Mouse (Mus musculus): ENCODE measurements around the gene Ubap2.

Ubap2 gene

DNA sequence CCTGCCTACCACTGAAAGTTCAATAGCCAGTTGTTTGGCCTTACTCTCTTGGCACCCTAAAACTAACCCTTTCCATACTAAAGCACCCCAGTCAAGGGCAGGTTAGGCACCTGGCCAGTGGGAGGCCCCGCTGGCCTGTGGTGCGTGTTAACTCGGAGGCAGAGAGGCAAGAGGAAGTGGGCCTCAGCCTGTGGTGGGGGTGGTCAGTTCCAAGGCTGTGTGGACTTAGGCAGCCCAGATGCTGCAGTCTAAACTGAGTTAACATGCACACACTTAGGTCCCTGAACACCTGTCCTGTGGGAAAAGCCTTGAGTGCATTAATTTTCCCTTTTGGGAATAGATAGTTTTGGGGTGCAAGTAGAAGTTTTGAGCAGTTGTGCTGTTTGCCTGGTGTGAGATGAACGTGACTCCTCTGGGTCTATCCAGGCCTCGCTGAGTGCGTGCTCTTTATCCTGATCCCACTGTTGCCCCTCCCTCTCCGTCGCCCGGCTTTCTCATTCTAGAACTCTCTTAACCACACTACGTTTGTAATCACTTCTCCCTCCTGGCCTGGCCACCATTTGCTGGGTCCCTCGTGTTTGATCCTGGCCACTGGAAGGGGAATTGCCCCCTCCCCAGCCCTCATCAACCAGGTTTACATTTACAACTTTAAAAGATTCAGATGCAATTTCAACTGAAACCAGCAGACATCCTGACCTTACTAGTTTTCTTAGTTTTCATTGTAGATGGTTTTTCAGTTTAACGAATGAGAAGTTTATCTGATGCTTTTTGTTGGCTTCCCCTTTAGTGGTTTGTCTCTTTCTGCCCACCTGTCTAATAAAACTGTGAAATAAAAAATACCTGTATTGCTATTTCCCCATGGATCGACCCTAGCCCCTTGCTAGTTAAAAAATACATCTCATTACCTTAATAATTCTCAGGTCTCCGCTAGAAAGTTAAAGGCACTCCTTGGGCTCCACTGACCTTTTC, 82.1 kb downstream of the Ubap2 start:
- in situ Hi-C loops (cut with MboI; ENCODE audit: low pct_unique_long_range_greater_than_20kb in 1 of 2, low sequenced_read_pairs in 2 of 2, unreplicated experiment in 1 of 2): no loop called here

- in situ Hi-C loops (cut with MboI; ENCODE audit: low pct_unique_long_range_greater_than_20kb in 1 of 2, low sequenced_read_pairs in 2 of 2, unreplicated experiment in 1 of 2): no loop called here
Measured at GRCm38 (mm10) chr4:41189809-41190208, 85.1 kb downstream of the Ubap2 start.

- in situ Hi-C loops (cut with MboI; ENCODE audit: low pct_unique_long_range_greater_than_20kb in 1 of 2, low sequenced_read_pairs in 2 of 2, unreplicated experiment in 1 of 2): loop anchor here in 1 of 2 experiments (10.0 kb wide), 1 partner anchor 55 kb away; the partner anchor contains the start of gene Nol6
Measured at GRCm38 (mm10) chr4:41179825-41180725, 94.9 kb downstream of the Ubap2 start.

- in situ Hi-C loops (cut with MboI; ENCODE audit: low pct_unique_long_range_greater_than_20kb in 1 of 2, low sequenced_read_pairs in 2 of 2, unreplicated experiment in 1 of 2): loop anchor here in 1 of 2 experiments (10.0 kb wide), 1 partner anchor 50 kb away; the partner anchor contains the start of gene Nol6
Measured at GRCm38 (mm10) chr4:41174631-41175030, 100.3 kb downstream of the Ubap2 start.

DNA sequence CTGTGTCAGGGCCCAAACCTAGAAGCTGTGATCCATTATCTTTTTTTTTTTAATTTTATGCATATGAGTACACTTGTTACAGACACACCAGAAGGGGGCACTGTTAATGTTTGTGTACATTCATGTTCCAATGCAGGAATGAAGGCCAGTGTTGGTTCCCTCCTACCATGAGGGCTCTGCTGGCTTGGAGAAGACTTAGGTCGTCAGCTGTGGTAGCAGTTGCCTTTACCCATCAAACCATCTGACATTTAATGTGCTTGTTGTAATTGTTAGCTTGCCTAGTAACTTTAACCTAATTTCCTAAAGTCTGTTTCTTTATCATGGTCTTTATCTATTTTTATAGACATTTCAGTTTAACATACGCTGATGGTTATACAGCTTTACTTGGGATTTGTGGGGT, 104.0 kb downstream of the Ubap2 start:
- in situ Hi-C loops (cut with MboI; ENCODE audit: low pct_unique_long_range_greater_than_20kb in 1 of 2, low sequenced_read_pairs in 2 of 2, unreplicated experiment in 1 of 2): loop anchor here in 1 of 2 experiments (10.0 kb wide), 1 partner anchor 46 kb away; the partner anchor contains the start of gene Nol6

GRCm38 (mm10) chr4:41165693-41166475, 109.1 kb downstream of the Ubap2 start:
- in situ Hi-C loops (cut with MboI; ENCODE audit: low pct_unique_long_range_greater_than_20kb in 1 of 2, low sequenced_read_pairs in 2 of 2, unreplicated experiment in 1 of 2): loop anchor here in 1 of 2 experiments (5.0 kb wide), 1 partner anchor 34 kb away; no protein-coding TSS in a partner anchor

DNA sequence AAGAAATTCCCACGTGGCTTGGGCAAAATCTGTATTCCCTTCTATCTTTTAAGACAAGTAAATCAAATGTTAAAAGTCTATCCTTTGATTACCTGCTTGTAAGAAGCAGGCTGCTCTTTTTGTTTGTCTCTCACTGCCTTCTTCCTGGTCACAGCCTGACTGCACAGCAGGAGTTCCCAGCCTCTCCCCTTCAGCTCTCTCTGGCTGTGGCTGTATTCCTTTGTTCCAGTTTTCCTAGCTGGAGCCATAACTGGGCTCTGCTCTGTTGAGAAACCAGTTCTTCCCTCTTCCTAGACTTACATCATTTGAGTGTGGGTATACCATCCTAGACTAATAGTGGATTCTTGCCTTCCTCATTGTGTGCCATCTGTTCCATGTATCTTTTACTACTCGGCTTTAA, 110.0 kb downstream of the Ubap2 start:
- in situ Hi-C loops (cut with MboI; ENCODE audit: low pct_unique_long_range_greater_than_20kb in 1 of 2, low sequenced_read_pairs in 2 of 2, unreplicated experiment in 1 of 2): loop anchor here in 1 of 2 experiments (5.0 kb wide), 1 partner anchor 33 kb away; no protein-coding TSS in a partner anchor

DNA sequence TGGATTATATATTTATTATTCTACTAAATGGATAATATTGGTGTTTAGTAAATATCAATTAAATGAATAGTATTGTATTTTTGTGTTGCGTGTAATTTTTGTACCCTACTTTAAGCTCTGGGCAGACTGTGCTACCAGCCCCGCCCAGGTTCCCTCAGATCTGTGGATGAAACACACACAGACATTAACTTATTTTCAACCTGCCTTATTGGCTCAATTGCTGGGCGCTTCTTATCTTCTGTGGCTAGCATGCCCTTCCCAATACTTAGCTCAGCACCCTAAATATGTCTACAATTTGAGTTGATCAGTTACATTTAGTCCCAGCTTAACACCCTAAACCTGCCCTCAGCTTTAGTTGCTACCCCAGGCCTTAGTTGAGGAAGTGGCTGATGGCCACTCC, 113.7 kb downstream of the Ubap2 start:
- in situ Hi-C loops (cut with MboI; ENCODE audit: low pct_unique_long_range_greater_than_20kb in 1 of 2, low sequenced_read_pairs in 2 of 2, unreplicated experiment in 1 of 2): no loop called here

GRCm38 (mm10) chr4:41158251-41158650, 116.7 kb downstream of the Ubap2 start:
- in situ Hi-C loops (cut with MboI; ENCODE audit: low pct_unique_long_range_greater_than_20kb in 1 of 2, low sequenced_read_pairs in 2 of 2, unreplicated experiment in 1 of 2): no loop called here

- in situ Hi-C loops (cut with MboI; ENCODE audit: low pct_unique_long_range_greater_than_20kb in 1 of 2, low sequenced_read_pairs in 2 of 2, unreplicated experiment in 1 of 2): no loop called here
Measured at GRCm38 (mm10) chr4:41156961-41157360, 118.0 kb downstream of the Ubap2 start.

DNA sequence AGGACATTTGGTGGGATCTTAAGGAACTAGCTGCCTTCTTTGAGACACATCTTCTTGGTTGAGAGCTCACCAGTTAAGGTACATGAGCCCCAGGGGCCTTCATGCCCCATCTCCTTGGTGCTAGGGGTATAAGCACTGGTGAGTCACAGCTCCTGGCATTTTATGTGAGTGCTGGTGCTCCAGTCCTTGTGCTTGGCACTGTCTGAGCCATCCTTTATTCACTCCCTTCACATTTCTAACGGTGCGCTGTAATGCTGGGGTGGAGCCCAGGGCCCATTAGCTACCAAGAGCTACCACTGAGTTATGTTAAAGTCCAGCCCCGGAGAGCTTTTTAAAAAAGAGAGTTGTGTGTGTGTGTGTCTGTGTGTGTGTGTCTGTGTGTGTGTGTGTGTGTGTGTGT, 121.8 kb downstream of the Ubap2 start:
- in situ Hi-C loops (cut with MboI; ENCODE audit: low pct_unique_long_range_greater_than_20kb in 1 of 2, low sequenced_read_pairs in 2 of 2, unreplicated experiment in 1 of 2): no loop called here

DNA sequence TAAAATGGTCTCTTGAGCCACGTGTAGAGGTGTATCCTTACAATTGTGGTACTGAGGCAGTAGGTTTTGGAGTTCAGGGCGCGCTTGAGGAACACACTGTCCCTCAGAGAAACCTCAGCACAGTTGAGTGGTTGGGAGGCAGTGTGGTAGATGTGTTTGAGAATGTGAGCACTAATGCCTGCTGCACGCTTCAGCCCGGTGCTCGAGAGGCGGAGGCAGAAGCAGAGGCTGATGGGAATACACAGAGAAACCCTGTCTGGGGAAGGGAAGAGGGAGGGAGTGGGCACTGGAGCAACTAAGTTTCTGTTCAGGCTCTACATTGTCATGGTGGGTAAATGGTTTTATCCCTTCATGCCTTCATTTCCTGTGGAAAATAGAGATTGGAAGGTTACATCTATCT, 123.8 kb downstream of the Ubap2 start:
- in situ Hi-C loops (cut with MboI; ENCODE audit: low pct_unique_long_range_greater_than_20kb in 1 of 2, low sequenced_read_pairs in 2 of 2, unreplicated experiment in 1 of 2): no loop called here

- in situ Hi-C loops (cut with MboI; ENCODE audit: low pct_unique_long_range_greater_than_20kb in 1 of 2, low sequenced_read_pairs in 2 of 2, unreplicated experiment in 1 of 2): loop anchor here in 1 of 2 experiments (25.0 kb wide), 1 partner anchor 562 kb away; the partner anchor contains the start of genes Dctn3 and Rpp25l
Measured at GRCm38 (mm10) chr4:41149891-41150290, 125.1 kb downstream of the Ubap2 start.

Measured in mouse embryonic stem cell (cell line).